Mouse (Mus musculus) testis, adult 2 months (tissue): Measurements from ENCODE around the gene Btbd9.

Source experiments
- CTCF ChIP-seq: fragments of 200-500 bp; IDR thresholded peaks from 2 replicates; pipeline ENCODE4 v1.5.1; 2012; ENCODE audit warnings: low read depth, mild to moderate bottlenecking, inconsistent platforms, low read length, moderate library complexity; ENCODE audit not compliant: control insufficient read depth, insufficient read depth, insufficient replicate concordance
- POLR2A ChIP-seq: fragments of 200-500 bp; IDR thresholded peaks from 2 replicates; pipeline ENCODE4 v1.6.1; 2012; ENCODE audit warnings: low read depth, mild to moderate bottlenecking, inconsistent platforms, low read length, moderate library complexity; ENCODE audit not compliant: control insufficient read depth

GRCm38 (mm10) chr17:30296069-30296468, 280.2 kb downstream of the Btbd9 start:
- TF ChIP-seq CTCF: no peak
- no peak for TF ChIP-seq POLR2A
